23 mouse cellular contexts compared by ENCODE assay signal in the genomic region with DNA sequence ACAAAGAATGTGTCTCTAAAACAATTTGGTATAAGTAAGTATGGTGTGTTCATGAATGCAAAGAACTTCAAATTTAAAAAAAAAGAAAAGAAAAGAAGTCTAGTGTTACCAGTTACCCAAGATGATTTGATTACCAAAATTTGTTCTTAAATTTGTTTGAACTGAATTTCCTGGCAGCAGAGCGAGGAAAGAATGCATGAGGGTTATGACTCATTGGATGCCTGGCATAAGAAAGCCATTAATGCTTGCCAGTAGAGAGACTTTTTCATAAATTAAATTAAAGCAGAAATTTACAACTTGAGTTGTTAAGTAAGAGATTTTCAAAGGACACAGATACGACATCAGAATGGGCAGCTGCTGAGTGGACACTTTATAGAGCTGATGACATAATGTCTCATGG.
DNase-seq lines count a peak whose midpoint lies in the region; ATAC-seq lines count a peak whose summit lies in the region.
"Had no signal": no experiment of that assay in that cellular context is flagged by ENCODE, and none has a peak within 500 bp of the region (broad histone marks: within the 10 kb centered on the region; RNA-seq: fewer than 3 reads in every experiment).

No protein-coding gene starts in this region.

- H3K4me3 ChIP-seq in embryonic facial prominence, embryonic 14.5 days (ENCODE audit: low read depth, low read length) = no peak overlapping the region
- H3K4me3 ChIP-seq in liver, embryonic 11.5 days (ENCODE audit: low read depth, low read length) = no peak overlapping the region
- H3K4me3 ChIP-seq: embryonic facial prominence, embryonic 13.5 days; erythroblast, embryonic 14.5 days; forebrain, embryonic 15.5 days; heart, adult 2 months; heart, embryonic 15.5 days; hindbrain, embryonic 13.5 days had no signal

- no peaks in the 10 kb centered on the region for H3K4me1 ChIP-seq in embryonic facial prominence, embryonic 14.5 days (ENCODE audit: control insufficient read depth, insufficient read depth, low read length)
- no peaks in the 10 kb centered on the region for H3K4me1 ChIP-seq in liver, embryonic 11.5 days (replicated peaks; ENCODE audit: control insufficient read depth, insufficient read depth, low read length)
- H3K4me1 ChIP-seq: embryonic facial prominence, embryonic 13.5 days; forebrain, embryonic 15.5 days; heart, embryonic 15.5 days; hindbrain, embryonic 13.5 days had no signal

- no peaks in the 10 kb centered on the region for H3K36me3 ChIP-seq in embryonic facial prominence, embryonic 14.5 days (ENCODE audit: control insufficient read depth, insufficient read depth, low read length)
- no peaks in the 10 kb centered on the region for H3K36me3 ChIP-seq in liver, embryonic 11.5 days (ENCODE audit: control insufficient read depth, insufficient read depth, low read length)
- H3K36me3 ChIP-seq: embryonic facial prominence, embryonic 13.5 days; forebrain, embryonic 15.5 days; heart, embryonic 15.5 days; hindbrain, embryonic 13.5 days had no signal

- DNase-seq in lung, postnatal 36 days = peak; percentile 2
- no peak for DNase-seq in lung, postnatal 14 days
- peak; percentile 87 for DNase-seq in Muller cell, postnatal 12 days (ENCODE audit: inconsistent ontology term)
- peak; percentile 35 for DNase-seq in embryonic facial prominence, embryonic 14.5 days (ENCODE audit: low spot score)
- DNase-seq in liver, embryonic 11.5 days (ENCODE audit: low spot score) = no peak
- no peak for DNase-seq in ovary, postnatal 10 days (ENCODE audit: low spot score)
- no peak for DNase-seq in kidney, adult 11 months
- DNase-seq: adrenal gland, postnatal 25 days; cerebellum, adult 2 months; cerebellum, postnatal 10 days; embryo, embryonic 11 days; gastrocnemius, postnatal 10 days; heart, adult 2 months; heart, postnatal 14 days; kidney, adult 18-20 months had no signal

- no peak overlapping the region for H3K9ac ChIP-seq in embryonic facial prominence, embryonic 14.5 days (ENCODE audit: low read depth, low read length)
- H3K9ac ChIP-seq in liver, embryonic 11.5 days (ENCODE audit: low read depth, low read length) = no peak overlapping the region
- H3K9ac ChIP-seq: embryonic facial prominence, embryonic 13.5 days; forebrain, embryonic 15.5 days; heart, embryonic 15.5 days; hindbrain, embryonic 13.5 days had no signal

- H3K27me3 ChIP-seq in embryonic facial prominence, embryonic 14.5 days (replicated peaks; ENCODE audit: control insufficient read depth, insufficient read depth, low read length) = no peaks in the 10 kb centered on the region
- H3K27me3 ChIP-seq in liver, embryonic 11.5 days (replicated peaks; ENCODE audit: control insufficient read depth, insufficient read depth, low read length) = no peaks in the 10 kb centered on the region
- H3K27me3 ChIP-seq: CH12.LX; embryonic facial prominence, embryonic 13.5 days; forebrain, embryonic 15.5 days; heart, embryonic 15.5 days; hindbrain, embryonic 13.5 days had no signal

- H3K9me3 ChIP-seq in embryonic facial prominence, embryonic 14.5 days (ENCODE audit: control insufficient read depth, low read length) = no peaks in the 10 kb centered on the region
- no peaks in the 10 kb centered on the region; the same call in 1 of the 2 replicates for H3K9me3 ChIP-seq in liver, embryonic 11.5 days (ENCODE audit: control insufficient read depth, low read length)
- H3K9me3 ChIP-seq: embryonic facial prominence, embryonic 13.5 days; forebrain, embryonic 15.5 days; heart, embryonic 15.5 days; hindbrain, embryonic 13.5 days had no signal

- no peak overlapping the region for H3K27ac ChIP-seq in embryonic facial prominence, embryonic 14.5 days (replicated peaks; ENCODE audit: low read depth, low read length)
- H3K27ac ChIP-seq in liver, embryonic 11.5 days (ENCODE audit: low read depth, low read length) = no peak overlapping the region
- H3K27ac ChIP-seq: embryonic facial prominence, embryonic 13.5 days; forebrain, embryonic 15.5 days; heart, adult 2 months; heart, embryonic 15.5 days; hindbrain, embryonic 13.5 days; hindbrain, postnatal 0 days had no signal

- WGBS in embryonic facial prominence, embryonic 14.5 days = 44% methylated on average over 2 of the region's 2 CpGs
- WGBS in liver, embryonic 11.5 days = 60% methylated on average over 2 of the region's 2 CpGs

- ATAC-seq in embryonic facial prominence, embryonic 14.5 days (ENCODE audit: low read depth) = no peak
- ATAC-seq in liver, embryonic 11.5 days (replicated peaks; ENCODE audit: low FRiP score) = no peak
- ATAC-seq: forebrain, embryonic 15.5 days; hindbrain, postnatal 0 days had no signal

- H3K4me2 ChIP-seq in embryonic facial prominence, embryonic 14.5 days (ENCODE audit: low read depth, low read length) = no peak overlapping the region
- no peak overlapping the region for H3K4me2 ChIP-seq in liver, embryonic 11.5 days
- H3K4me2 ChIP-seq: embryonic facial prominence, embryonic 13.5 days; forebrain, embryonic 15.5 days; heart, embryonic 11.5 days; heart, embryonic 15.5 days; hindbrain, embryonic 13.5 days had no signal

Comparison
In these comparisons a context has a peak if more than half of its experiments do, and no peak if none do; other contexts are left out.
1. DNase-seq: peak in lung, postnatal 36 days (single experiment), Muller cell, postnatal 12 days (single experiment) and embryonic facial prominence, embryonic 14.5 days (single experiment); none in lung, postnatal 14 days (single experiment), liver, embryonic 11.5 days (single experiment), ovary, postnatal 10 days (single experiment) and kidney, adult 11 months (single experiment).